Mouse (Mus musculus) kidney, postnatal 0 days (tissue): ENCODE measurements around the gene Napsa. TPM values are rescaled to one million over a fixed set of nuclear protein-coding genes. Genes with fewer than 3 reads are reported as not detected.
A peak's percentile ranks its signal among the peaks of the same experiment; 100 is the strongest.

Experiments
- ATAC-seq: fragments of 200-750 bp; cut with Nextera tagmentation; replicated peaks from 2 replicates; pipeline ENCODE4 v1.8.0; 2017; ENCODE audit warnings: low read depth, moderate number of reproducible peaks, moderate TSS enrichment, moderate library complexity; ENCODE audit not compliant: low FRiP score
- DNase-seq: peaks from one replicate; pipeline ENCODE4 v3.0.0-alpha.2; 2016; ENCODE audit warnings: low spot score
- H3K27ac ChIP-seq: fragments of 300-500 bp; sonication (generic); 2 replicates; pipeline ENCODE4 v1.5.1; 2014; ENCODE audit warnings: mild to moderate bottlenecking
- H3K27me3 ChIP-seq: fragments of 300-500 bp; sonication (generic); 2 replicates; pipeline ENCODE4 v1.6.1; 2014; ENCODE audit warnings: low read length, mixed read lengths; ENCODE audit not compliant: insufficient read depth
- H3K36me3 ChIP-seq: fragments of 300-500 bp; sonication (generic); 2 replicates; pipeline ENCODE4 v1.6.1; 2014; ENCODE audit warnings: low read length, mixed read lengths; ENCODE audit not compliant: insufficient read depth
- H3K4me1 ChIP-seq: fragments of 300-500 bp; sonication (generic); replicated peaks from 2 replicates; pipeline ENCODE4 v1.6.1; 2014; ENCODE audit warnings: antibody characterized with exemption, low read length, mixed read lengths; ENCODE audit not compliant: insufficient read depth
- H3K4me2 ChIP-seq: fragments of 300-500 bp; sonication (generic); 2 replicates; pipeline ENCODE4 v1.6.1; 2014; ENCODE audit warnings: mild to moderate bottlenecking, low read length, moderate library complexity, mixed read lengths
- H3K4me3 ChIP-seq: fragments of 300-500 bp; sonication (generic); replicated peaks from 2 replicates; pipeline ENCODE4 v1.5.1; 2014; ENCODE audit warnings: low read depth, low read length
- H3K9ac ChIP-seq: fragments of 300-500 bp; sonication (generic); 2 replicates; pipeline ENCODE4 v1.6.1; 2014; ENCODE audit warnings: low read depth, low read length
- H3K9me3 ChIP-seq: fragments of 300-500 bp; sonication (generic); replicated peaks from 2 replicates; pipeline ENCODE4 v1.6.1; 2016; ENCODE audit warnings: low read length, inconsistent platforms, mixed read lengths
- CTCF ChIP-seq: IDR thresholded peaks from 2 replicates; pipeline ENCODE4 v1.5.1; 2016; ENCODE audit warnings: antibody characterized with exemption, low read depth, mild to moderate bottlenecking, moderate library complexity
- WGBS: fragments of 180-500 bp; shearing (Covaris S2); extraction: QIAGEN DNeasy Blood & Tissue Kit; methylation state at CpG from one replicate; pipeline ENCODE4 v1.1.7; 2014; 5-methylcytosine and 5-hydroxymethylcytosine counted together
- polyA plus RNA-seq: library from polyadenylated mRNA; unstranded; fragments of >200 nt; fragmentation: Nextera tagmentation; extraction: Ambion mirVana; gene quantifications from 2 replicates; pipeline ENCODE4 v1.2.1, GENCODE M21; 2015

The Napsa gene
- polyA plus RNA-seq, 1 experiment from 2014 or later = 408 TPM

DNA sequence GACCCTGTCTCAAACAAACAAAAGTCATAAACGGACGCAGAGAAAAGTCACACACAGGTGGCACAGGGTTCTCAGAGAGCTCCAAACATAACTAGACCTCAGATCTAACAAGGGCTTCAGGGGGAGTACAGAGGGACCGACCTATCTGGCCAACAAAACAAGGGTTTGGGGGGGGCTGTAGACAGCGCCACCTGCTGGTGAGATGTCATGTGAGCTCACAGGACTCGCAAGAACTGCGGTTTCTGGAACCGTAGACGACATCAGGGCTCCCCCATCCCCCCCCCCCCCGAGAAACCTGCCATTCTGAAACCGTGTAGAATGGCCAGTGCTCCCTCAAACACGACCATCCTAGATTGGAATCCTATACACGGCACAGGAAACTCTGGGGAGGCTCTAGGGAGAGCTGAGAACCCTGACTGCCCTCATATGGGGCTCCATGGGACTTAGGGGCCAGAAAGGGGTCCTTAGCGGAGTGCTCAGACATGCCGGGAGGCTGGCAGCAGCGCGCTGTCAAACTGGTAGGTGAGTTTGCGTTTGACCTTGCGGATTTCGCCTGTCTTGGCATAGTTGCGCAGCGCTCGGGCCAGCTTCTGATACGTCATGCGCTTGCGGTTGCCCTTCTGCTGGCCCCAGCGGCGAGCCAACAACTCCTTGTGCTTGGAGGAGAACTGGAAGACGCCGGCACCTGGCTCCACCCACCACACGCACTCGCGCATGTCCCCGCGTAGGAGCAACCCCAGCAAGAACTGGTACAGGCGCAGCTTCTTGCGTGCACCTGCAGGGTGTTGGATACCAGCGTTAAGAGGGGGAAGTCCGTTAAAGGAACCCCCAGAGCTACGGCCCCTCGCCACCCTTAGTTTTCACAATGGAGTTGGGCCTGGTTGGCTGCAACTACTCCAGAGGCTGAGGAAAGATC lies 44.4 kb upstream of the Napsa start:
- Histone ChIP-seq H3K9ac (peak overlapping the region; percentile 53), H3K4me3 (peak overlapping the region; percentile 19), H3K36me3 (no peaks in the 10 kb centered on the region), H3K4me2 (peak overlapping the region; percentile 62), H3K4me1 (no peaks in the 10 kb centered on the region), H3K9me3 (no peaks in the 10 kb centered on the region), H3K27me3 (no peaks in the 10 kb centered on the region), H3K27ac (peak overlapping the region; percentile 70)
- DNase-seq = peak; percentile 72
- WGBS = 7% methylated on average over 40 of the region's 40 CpGs
- ATAC-seq = peak; percentile 78
- TF ChIP-seq CTCF = peak; percentile 79

DNA sequence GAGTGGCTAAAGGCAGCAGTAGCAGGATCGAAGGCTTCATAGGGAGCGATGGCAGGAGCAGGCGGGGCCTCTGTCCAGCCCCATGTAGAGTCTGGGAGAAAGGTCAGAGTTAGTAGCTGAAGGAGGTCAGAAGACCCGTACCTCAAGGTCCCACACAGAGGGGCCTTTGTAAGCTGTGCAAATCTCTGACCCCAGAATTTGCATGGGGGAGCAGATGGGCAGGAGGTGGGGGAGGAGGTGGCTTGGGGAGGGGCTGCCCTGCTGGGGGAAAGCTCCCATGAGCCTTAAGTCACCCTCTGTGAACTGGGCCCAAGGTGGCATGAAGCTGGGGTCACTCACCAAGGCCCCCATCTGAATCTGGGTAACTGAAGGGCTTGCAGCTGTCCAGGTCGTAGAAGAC lies 42.7 kb upstream of the Napsa start:
- Histone ChIP-seq H3K9me3 (no peaks in the 10 kb centered on the region), H3K4me2 (no peak overlapping the region), H3K4me1 (no peaks in the 10 kb centered on the region), H3K36me3 (no peaks in the 10 kb centered on the region; the same call in 1 of the 2 replicates), H3K27ac (no peak overlapping the region), H3K4me3 (no peak overlapping the region), H3K27me3 (no peaks in the 10 kb centered on the region), H3K9ac (no peak overlapping the region)
- DNase-seq (no peak), ATAC-seq (no peak)
- 64% methylated on average over 5 of the region's 5 CpGs for WGBS
- TF ChIP-seq CTCF = no peak

DNA sequence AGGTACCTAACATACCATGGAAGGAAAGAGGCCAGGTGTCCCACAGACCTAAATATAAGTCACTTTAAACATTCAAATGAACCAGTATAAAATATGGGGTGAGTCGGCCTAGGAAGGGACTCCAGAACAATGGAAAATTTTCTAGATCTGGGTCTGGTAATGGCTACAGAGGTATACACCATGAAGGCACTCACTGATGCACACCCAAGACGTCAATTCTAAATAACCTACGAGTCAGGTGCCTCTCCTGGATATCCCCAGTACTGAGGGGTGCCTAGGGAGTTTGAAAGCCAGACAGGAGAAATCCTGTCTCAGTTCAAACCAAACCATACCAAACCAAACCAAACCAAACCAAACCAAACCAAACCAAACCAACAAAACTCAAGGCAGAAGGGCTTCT lies 41.7 kb upstream of the Napsa start:
- Histone ChIP-seq H3K4me2 (no peak overlapping the region), H3K27ac (no peak overlapping the region), H3K9ac (no peak overlapping the region), H3K4me3 (no peak overlapping the region), H3K36me3 (peaks cover 4% of the 10 kb centered on the region; the same call in 1 of the 2 replicates), H3K27me3 (no peaks in the 10 kb centered on the region), H3K4me1 (no peaks in the 10 kb centered on the region), H3K9me3 (no peaks in the 10 kb centered on the region)
- TF ChIP-seq CTCF = no peak
- ATAC-seq (no peak), DNase-seq (no peak)
- 74% methylated on average over 3 of the region's 3 CpGs for WGBS

DNA sequence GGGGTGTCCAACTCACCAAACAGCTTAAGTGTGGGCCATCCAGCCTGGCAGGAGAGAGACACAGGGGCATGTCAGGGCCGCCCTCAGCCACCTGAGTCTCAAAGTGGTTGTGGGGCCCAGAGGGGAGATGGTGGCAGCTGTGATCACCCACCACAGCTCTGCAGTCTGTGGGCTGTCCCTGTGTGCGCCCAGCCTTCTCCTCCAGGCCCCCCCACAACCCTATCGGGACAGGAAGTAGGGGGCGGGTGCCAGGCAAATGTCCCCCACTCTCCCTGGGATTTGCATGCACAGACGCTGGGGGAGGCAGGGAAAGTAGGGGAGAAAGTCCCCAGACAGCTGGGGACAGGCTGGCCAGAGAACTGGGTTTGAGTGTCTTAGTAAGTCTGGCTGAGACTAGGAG lies 41.0 kb upstream of the Napsa start:
- TF ChIP-seq CTCF = no peak

DNA sequence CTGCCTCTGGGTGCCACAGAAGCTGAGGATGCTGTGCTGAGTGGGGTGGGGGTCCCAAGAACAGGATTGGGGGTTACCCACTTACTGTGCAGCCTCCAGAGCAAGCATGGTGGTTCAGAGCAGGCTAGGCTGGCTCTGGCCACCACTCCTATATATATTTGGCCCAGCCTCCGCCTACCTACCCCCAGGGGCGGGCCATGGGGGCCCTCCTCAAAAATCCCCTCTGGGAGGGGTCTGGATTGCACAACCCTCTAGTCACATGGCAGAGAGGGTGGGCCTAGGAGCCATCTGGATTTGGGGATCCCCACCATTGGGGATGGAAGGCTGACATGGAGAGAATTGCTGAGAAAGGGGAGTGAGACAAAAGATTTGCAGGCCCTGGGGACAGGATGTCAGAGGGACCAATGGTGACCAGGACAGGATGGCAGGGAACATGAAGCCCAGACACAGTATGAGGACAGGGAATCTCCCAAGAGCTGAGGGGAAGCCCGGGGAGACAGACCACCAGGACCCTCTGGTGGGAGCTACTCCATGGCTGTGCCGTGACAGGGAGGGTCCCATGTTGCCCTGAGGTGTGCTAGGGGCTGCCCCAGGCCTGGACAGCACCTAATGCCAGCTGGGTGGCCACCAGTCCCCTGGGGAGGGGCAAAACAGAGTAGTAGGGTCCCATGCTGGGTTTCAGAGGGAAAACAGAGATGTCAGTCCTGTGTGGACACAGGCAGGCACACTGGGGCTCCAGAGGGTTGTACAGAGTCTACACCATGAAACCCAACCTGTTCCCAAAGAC lies 40.0 kb upstream of the Napsa start, which contains the start of gene Spib:
Spib (minus strand) TSS at position 126 of the 787 bp plus-strand sequence.
- Histone ChIP-seq H3K36me3 (peaks cover 4% of the 10 kb centered on the region; the same call in 1 of the 2 replicates), H3K27me3 (no peaks in the 10 kb centered on the region), H3K4me1 (no peaks in the 10 kb centered on the region), H3K27ac (no peak within 1 kb of the TSS), H3K9me3 (no peaks in the 10 kb centered on the region), H3K4me2 (no peak within 1 kb of the TSS), H3K4me3 (no peak within 1 kb of the TSS), H3K9ac (no peak within 1 kb of the TSS)
- ATAC-seq (no peak), DNase-seq (no peak)
- WGBS = 84% methylated on average over 4 of the region's 4 CpGs
- TF ChIP-seq CTCF = no peak

More for the DNA sequence above, 41.0 kb upstream of the Napsa start:
- 45% methylated on average over 5 of the region's 5 CpGs for WGBS
- Histone ChIP-seq H3K27me3 (no peaks in the 10 kb centered on the region), H3K4me3 (no peak overlapping the region), H3K4me2 (no peak overlapping the region), H3K9me3 (no peaks in the 10 kb centered on the region), H3K4me1 (no peaks in the 10 kb centered on the region), H3K9ac (no peak overlapping the region), H3K27ac (no peak overlapping the region), H3K36me3 (peaks cover 4% of the 10 kb centered on the region; the same call in 1 of the 2 replicates)
- no peak for ATAC-seq
- DNase-seq = no peak

DNA sequence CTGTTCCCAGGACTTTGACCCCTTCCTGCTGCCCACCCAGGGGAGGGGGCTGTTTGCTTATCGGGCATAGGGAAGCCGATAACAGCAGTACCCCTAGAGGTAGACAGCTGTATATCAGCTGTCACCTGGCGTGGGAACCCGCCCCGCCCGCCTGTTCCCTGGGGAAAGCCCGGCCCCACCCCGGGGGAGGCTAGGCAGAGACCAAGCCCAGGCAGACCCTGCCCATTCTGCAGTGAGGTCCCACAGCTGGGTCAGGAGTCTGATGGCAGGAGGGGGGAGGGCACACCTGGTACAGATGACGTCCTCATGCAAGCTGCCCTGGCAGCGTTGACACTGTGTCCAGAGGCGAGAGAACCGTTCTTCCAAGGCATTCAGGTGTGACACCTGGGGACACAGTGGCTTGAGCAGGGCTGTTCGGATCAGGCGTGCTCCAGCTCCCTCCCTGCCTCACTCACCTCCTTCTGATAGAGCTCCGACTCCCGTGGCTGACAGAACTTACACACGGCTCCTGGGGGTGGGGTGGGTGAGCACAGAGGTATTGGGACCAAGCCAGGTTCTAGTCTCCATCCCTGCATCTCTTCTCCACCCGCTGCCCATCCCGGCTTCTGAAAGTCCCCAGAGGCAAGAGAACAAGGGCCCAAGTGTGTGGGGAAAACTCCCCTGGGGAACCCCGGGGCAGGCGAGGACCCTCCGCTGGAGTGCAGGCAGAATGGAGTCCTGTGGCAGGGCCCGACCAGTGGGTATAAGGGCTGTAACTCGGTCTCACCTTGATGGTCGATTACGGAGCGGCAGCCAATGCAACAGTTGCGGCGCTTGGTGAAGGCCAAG lies 39.0 kb upstream of the Napsa start:
- H3K4me1 ChIP-seq = no peaks in the 10 kb centered on the region
- WGBS = 79% methylated on average over 29 of the region's 29 CpGs
- no peak for ATAC-seq
- peaks cover 12% of the 10 kb centered on the region for H3K36me3 ChIP-seq
- no peak overlapping the region for H3K27ac ChIP-seq
- TF ChIP-seq CTCF = no peak
- no peak for DNase-seq
- H3K4me3 ChIP-seq = no peak overlapping the region
- no peak overlapping the region for H3K9ac ChIP-seq
- no peak overlapping the region for H3K4me2 ChIP-seq
- H3K27me3 ChIP-seq = no peaks in the 10 kb centered on the region
- H3K9me3 ChIP-seq = no peaks in the 10 kb centered on the region
